Mouse (Mus musculus) testis, postnatal 14 days (tissue): ENCODE data around the gene Lzts2.
"Not testable (repeated sequence)": the region's sequence is repeated elsewhere in the genome, so short reads cannot be mapped to it uniquely, and the experiment has no call there.

ENCODE experiments used
- DNase-seq: peaks from one replicate; pipeline ENCODE4 v3.0.0; 2021; ENCODE audit warnings: low spot score

Gene Lzts2

GRCm38 (mm10) chr19:45025937-45026568 is 11.8 kb downstream of the Lzts2 start:
- no peak for DNase-seq

DNA sequence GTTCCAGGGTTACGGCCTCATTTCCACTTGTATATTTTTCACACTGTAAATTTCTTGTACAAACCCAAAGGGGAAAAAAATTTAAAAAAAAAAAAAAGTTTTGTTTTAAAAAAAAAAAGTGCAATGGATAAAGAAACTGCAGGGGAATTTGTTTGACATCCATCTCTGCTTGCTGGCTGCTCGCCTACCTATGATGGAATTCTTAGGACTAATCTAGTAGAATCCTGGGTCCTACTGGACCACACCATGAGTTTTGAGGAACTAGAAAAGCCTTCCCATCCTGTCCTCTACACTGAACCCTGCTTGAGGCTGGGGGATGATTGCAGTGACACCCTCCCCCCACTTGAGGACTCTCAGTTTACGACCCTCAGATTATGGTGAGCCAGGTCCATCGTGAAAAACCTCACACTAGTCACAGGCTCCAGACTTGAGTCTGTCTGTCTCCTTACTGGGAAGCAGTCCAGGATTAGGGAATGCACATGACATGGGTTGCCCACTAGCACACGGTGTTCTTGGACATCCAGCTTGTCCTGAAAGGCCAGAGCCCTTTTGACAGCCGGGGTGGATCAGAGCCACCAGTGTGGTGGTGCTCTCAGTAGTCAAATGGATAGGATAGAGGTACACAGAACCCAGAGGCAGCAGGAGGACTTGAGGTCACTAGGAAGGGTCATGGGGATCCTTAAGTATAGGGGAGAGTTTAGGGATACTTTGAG is 12.9 kb downstream of the Lzts2 start:
- no peak for DNase-seq

- DNase-seq, result peak; percentile 76
These were observed 13.6 kb downstream of the Lzts2 start for GRCm38 (mm10) chr19:45027848-45028247.

DNA sequence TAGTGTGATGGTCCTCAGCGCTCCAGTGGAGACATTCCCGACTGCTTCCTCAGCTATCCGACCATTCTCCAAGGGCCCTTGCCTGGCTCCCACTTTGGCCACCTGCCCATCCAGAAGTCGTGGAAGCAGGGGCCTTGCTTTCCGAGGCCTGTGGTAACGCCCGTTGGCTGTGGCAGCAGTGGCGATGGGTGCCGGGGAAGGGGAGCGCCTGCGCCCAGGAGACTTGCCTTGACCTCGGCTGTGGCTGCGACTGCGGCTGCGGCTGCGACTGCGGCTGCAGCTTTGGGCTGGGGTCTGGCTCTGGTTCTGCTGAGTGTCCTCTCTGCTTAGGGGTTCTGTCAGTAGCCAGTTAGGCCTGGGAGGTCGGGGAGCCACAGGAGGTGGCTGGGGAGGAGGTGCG is 14.5 kb downstream of the Lzts2 start:
- no peak for DNase-seq

- DNase-seq, result no peak
These were observed 15.4 kb downstream of the Lzts2 start for GRCm38 (mm10) chr19:45029571-45029970.

DNA sequence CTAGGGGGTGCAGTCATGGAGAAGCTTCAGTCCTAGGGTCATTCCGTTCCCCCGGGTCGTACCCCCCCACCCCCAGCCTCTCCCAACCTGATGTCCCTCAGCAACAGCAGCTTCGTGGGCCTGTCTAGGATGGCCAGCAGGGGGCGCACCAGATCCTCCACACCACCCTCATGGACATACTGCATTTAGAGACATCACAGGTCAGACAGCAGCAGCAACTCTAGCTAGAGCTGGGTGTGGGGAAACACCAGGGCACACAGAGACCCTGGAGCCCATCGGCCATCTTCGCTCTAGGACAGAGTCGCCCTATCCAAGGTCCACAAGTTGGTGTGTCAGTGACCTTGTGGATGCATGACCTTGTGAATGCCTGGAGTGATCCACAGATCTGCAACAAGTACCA is 15.9 kb downstream of the Lzts2 start:
- no peak for DNase-seq

- DNase-seq, result peak; percentile 78
These were observed 16.8 kb downstream of the Lzts2 start for GRCm38 (mm10) chr19:45030746-45031693.

DNA sequence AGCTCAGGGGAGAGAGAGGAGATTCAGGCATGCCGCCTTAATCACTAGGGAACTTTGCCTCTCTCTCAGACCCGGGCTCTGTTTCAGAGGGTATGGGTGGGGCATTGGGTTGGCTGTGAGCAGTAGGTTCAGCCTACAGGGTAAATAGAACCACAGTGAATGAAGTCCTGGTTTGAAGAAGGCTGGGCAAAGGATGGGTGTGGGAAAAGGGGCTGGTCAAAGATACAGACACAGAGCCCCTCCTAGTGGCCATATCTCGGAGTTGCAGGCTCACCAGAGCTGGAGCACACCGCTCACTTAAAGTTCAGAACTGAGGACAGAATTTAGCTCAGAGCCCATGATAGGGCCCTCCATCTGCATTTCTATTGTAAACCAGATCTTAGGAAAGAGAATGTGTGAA is 17.6 kb downstream of the Lzts2 start:
- peak; percentile 71 for DNase-seq

DNA sequence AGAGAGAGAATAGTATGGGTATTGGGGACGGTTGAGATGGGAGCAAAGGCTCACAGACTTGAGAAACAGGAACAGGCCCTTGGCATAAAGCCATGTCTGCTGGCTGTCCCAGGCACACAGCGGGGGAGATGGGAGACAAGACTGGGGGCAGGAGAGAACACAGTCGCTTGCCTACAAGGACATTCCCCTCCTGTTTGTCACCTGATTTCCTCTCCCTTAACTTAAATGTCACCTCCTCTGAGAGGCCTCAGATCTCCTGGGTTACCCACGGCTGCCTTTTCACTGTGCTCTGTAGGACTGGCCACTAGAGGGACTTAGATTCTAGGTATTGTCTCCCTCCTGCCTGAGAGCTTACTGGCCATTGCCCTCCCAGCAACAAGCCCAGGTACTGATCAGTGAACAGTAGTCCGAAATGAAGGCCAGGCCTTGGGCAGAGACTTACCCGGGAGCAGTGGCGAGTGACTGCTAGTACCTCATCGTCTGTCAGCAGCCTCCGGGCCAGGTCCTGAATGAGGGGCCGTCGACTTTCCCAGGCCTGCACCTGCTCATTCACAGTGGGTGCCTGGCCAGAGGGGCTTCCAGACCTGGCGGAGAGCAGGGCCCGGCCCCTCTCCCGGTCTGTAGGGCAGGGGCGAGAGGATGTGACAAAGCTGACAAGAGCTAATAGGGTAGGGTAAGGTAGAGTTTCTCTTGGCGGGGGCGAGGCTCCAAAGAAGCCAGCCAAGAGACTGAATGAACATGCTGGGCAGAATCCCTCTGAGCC is 18.5 kb downstream of the Lzts2 start:
- DNase-seq, result peak; percentile 76

DNA sequence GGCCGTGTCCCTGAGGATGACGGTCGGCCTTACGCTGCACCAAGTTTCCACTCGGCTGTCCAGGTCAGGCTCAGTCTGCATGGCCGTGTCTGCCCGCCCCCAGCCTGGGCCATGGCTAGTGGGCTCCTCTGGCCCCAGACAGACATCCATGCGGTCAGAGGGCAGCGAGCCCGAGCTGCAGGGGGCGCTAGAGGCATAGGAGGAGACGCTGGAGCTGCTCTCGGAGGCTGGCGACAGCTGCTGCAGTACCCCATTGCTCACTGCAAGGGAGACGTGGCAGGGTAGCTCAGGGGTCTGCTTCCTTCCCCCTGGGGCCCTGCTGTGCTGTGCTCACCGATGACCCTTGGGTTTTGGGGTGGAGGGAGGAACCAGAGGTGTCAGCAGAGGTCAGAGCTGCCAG is 22.7 kb downstream of the Lzts2 start:
- DNase-seq, result peak; percentile 76

- not testable (repeated sequence) for DNase-seq
These were observed 24.0 kb downstream of the Lzts2 start for GRCm38 (mm10) chr19:45038198-45038597.

GRCm38 (mm10) chr19:45040214-45040613 is 26.0 kb downstream of the Lzts2 start:
- no peak for DNase-seq

DNA sequence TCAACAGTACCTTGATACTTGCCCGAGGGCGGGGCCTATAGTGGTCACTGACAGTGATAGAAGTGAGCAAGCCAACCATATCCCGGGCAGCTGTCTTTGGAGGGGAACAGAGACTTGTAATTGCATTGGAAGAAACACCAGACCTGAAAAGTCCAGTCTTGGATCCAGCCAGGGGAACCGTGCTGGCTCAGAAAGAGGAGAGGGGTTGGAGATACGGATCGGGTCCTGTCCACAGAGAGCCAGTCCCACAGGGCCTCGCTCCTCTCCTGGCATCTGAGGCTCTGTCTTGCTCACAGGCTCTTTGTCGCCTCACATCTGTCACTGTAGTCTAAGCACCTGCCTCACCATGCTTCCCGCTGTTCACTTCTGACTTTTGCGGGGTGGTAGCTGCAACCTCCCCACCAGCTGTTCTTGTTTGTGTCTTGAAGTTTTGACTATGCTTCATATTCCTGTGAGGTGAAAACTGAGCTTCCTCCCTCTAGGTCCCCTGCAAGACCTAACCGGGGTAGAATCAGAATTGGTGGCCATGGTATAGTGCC is 30.2 kb downstream of the Lzts2 start:
- DNase-seq, result no peak

DNA sequence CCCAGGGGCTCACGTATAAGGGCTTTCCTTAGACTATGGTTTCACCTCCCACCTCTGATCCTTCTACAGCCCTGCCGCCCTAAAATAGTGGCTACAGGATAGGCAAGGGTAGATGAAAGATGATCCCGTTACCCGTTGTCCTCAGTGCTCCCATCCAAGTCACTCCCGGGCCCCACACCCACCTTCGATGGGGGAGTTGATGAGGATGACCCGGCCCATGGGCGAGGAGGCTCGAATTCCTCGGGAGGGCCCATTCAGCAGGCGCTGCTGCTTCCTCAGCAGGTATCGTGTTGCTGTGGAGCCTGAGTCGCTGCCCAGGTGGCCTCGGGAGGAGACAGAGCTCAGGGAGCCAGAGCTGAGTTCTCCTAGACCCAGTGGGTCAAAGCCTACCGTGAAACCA is 31.0 kb downstream of the Lzts2 start:
- DNase-seq, result no peak

GRCm38 (mm10) chr19:45045651-45046050 is 31.4 kb downstream of the Lzts2 start, which contains the start of gene Pdzd7:
Pdzd7 (minus strand) TSS chr19:45045717.
- no peak for DNase-seq

DNA sequence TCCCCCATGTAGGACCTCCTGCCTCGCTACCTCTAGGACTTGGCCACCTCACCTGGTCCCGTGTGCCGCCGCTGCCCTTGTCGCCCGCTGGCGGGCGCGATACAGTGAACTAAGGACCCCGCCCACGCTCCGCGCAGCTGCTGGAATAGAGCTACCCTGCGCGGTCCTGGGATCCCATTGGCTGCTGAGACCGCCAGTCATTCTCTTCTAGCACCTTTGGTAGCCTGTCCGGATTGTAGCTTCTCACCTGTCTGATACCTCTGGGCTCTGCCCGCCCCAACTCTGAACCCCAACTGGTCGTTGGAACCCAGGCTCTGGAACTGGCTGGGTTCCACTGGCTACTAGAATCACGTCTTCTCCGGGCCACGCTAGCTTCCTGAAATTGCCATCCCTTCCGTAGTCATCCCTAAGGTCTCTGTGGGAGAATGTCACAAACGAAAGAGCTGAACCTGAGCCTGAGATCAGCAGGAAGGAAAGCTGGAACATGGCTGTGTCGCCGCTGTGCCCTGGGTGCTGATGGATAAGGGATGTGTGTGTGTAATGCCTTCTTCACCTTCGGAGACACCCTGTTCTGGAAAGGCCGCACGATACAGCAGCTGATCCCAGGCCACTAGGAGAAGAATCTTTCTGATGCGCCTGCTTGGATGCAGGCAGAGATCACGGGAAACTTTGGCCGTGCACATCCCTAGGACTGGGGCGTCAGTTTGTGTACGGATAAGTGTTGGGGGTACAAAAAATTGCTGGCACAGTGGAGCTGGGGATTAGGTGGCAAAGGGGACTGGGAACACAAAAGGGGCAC is 32.5 kb downstream of the Lzts2 start:
- peak; percentile 84 for DNase-seq

GRCm38 (mm10) chr19:45047417-45047934 is 33.3 kb downstream of the Lzts2 start, which contains the start of gene Sfxn3:
Sfxn3 (plus strand) TSS chr19:45047503.
- peak; percentile 90 for DNase-seq

DNA sequence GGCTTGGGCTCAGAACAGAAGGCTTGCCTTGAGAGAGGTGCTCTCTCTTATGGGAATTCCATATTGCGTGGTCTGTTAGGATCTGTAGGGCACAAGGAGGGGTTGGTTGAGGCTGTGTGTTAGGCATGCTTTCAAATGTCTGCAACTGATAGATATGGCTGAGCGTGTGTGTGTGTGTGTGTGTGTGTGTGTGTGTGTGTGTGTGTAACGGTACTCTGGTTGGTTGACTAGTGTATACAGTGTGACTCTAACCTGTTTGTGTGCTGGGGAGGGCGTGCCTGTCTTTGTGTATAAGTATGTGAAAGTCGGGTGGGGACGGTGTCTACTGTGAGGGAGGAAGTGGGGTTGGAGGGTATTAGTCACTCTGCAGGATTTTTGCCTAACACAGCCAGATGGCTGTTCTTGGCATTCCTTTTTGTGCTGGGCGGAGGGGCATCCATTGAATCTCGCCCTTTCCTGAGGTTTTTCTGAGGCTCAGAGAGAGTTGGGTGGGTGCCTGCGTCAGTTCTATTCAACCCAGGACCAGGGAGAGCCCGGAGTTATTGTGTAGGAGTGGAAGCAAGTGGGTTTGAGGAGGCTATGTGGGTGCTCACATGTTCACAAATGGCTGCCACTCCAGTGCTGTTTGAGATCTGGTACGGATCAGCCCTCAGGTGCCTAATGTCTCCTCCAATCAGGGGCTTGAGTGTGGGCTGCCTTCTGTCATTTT is 33.9 kb downstream of the Lzts2 start:
- DNase-seq, result peak; percentile 65

DNA sequence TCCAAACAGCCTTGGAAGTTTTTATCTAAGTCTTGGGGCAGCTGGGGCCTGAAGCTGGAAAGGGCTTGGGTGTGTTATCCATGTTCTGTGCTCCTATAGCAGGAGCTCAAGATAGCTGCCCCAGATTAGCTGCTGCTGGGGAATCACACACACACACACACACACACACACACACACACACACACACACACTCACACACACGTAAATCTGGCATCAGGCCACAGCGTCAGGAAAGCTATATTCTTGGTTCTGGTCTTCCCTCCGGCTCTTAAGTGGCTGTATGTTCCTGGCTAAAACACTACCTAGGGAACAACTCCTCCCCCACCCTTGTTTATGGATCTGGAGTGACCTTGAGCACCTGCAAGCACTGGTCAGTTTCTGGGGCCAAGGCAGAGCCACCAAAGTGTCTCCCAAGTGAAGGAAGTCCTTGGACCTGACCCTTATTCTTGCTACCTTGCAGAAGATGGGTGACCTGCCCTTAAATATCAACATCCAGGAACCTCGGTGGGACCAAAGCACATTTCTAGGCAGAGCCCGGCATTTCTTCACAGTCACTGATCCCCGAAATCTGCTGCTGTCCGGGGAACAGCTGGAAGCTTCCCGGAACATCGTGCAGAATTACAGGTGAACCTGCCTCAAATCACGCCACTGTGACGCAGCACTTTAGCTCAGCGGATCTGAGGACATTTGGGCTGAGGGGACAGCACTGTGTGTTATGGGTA is 34.6 kb downstream of the Lzts2 start:
- DNase-seq, result no peak
